Mouse (Mus musculus) megakaryocyte, adult 5-6 weeks (primary cell): Measurements from ENCODE around the gene Cnpy1. TPM values are rescaled to one million over a fixed set of nuclear protein-coding genes. Genes with fewer than 3 reads are reported as not detected.

Experiments used
- ATAC-seq: 2 replicates; pipeline ENCODE4 v1.8.0; 2016; ENCODE audit warnings: mild to moderate bottlenecking, inconsistent platforms; ENCODE audit not compliant: poor library complexity, severe bottlenecking
- total RNA-seq, 2 experiments: library from RNA; stranded (forward) in 1 of 2; stranded (reverse) in 1 of 2; fragments of 153-499, 151-499 nt in 1 of 2; fragments of 221-1000, 200-1000 nt in 1 of 2; gene quantifications; 2 replicates each; pipeline versions ENCODE4 v1.2.3 to v1.2.4; 2015 to 2017

Gene Cnpy1
- total RNA-seq, 2 experiments from 2014 or later, result not detected

GRCm38 (mm10) chr5:28241423-28241822 is 4.2 kb downstream of the Cnpy1 start:
- ATAC-seq, result no peak

GRCm38 (mm10) chr5:28239829-28240228 is 5.8 kb downstream of the Cnpy1 start:
- no peak for ATAC-seq

- ATAC-seq, result no peak
These were observed 6.7 kb downstream of the Cnpy1 start for GRCm38 (mm10) chr5:28238876-28239275.

GRCm38 (mm10) chr5:28238152-28238551 is 7.5 kb downstream of the Cnpy1 start:
- no peak for ATAC-seq

- no peak for ATAC-seq
These were observed 7.9 kb downstream of the Cnpy1 start for GRCm38 (mm10) chr5:28237715-28238114.

- no peak for ATAC-seq
These were observed 8.6 kb downstream of the Cnpy1 start for GRCm38 (mm10) chr5:28237055-28237454.

- no peak for ATAC-seq
These were observed 9.5 kb downstream of the Cnpy1 start for GRCm38 (mm10) chr5:28236098-28236497.

GRCm38 (mm10) chr5:28232101-28232500 is 13.5 kb downstream of the Cnpy1 start:
- ATAC-seq, result no peak

- no peak for ATAC-seq
These were observed 26.0 kb downstream of the Cnpy1 start for GRCm38 (mm10) chr5:28219596-28219995.

- no peak for ATAC-seq
These were observed 32.2 kb downstream of the Cnpy1 start for GRCm38 (mm10) chr5:28213441-28213840.

- no peak for ATAC-seq
These were observed 33.8 kb downstream of the Cnpy1 start for GRCm38 (mm10) chr5:28211651-28212310.

GRCm38 (mm10) chr5:28210591-28211550 is 34.7 kb downstream of the Cnpy1 start:
- no peak for ATAC-seq

- peak; percentile 57 for ATAC-seq
These were observed 35.8 kb downstream of the Cnpy1 start for GRCm38 (mm10) chr5:28209549-28210431.

GRCm38 (mm10) chr5:28208726-28209520 is 36.7 kb downstream of the Cnpy1 start:
- ATAC-seq, result no peak

- no peak for ATAC-seq
These were observed 38.6 kb downstream of the Cnpy1 start for GRCm38 (mm10) chr5:28207043-28207442.

GRCm38 (mm10) chr5:28206448-28206847 is 39.2 kb downstream of the Cnpy1 start:
- ATAC-seq, result no peak

GRCm38 (mm10) chr5:28204678-28205077 is 40.9 kb downstream of the Cnpy1 start:
- no peak for ATAC-seq

- no peak for ATAC-seq
These were observed 42.5 kb downstream of the Cnpy1 start for GRCm38 (mm10) chr5:28203086-28203485.

- ATAC-seq, result no peak
These were observed 46.3 kb downstream of the Cnpy1 start for GRCm38 (mm10) chr5:28199089-28199873.
